Mouse (Mus musculus) forebrain, embryonic 11.5 days (tissue): ENCODE measurements around the gene Tenm3. TPM values are rescaled to one million over a fixed set of nuclear protein-coding genes. Genes with fewer than 3 reads are reported as not detected.

Experiments used
- ATAC-seq: fragments of 200-750 bp; cut with Nextera tagmentation; replicated peaks from 2 replicates; pipeline ENCODE4 v1.8.0; 2017; ENCODE audit warnings: moderate TSS enrichment; ENCODE audit not compliant: low FRiP score
- DNase-seq: peaks from one replicate; pipeline ENCODE4 v3.0.0-alpha.2; 2017; ENCODE audit warnings: low spot score
- H3K27ac ChIP-seq: fragments of 300-500 bp; sonication (generic); 2 replicates; pipeline ENCODE4 v1.5.1; 2014; ENCODE audit warnings: low read depth, low read length
- H3K27me3 ChIP-seq: fragments of 300-500 bp; sonication (generic); 2 replicates; pipeline ENCODE4 v1.6.1; 2014; ENCODE audit warnings: mild to moderate bottlenecking, low read length, mixed read lengths; ENCODE audit not compliant: control insufficient read depth, insufficient read depth
- H3K36me3 ChIP-seq: fragments of 300-500 bp; sonication (generic); 2 replicates; pipeline ENCODE4 v1.6.1; 2014; ENCODE audit warnings: mild to moderate bottlenecking, low read length, moderate library complexity, mixed read lengths; ENCODE audit not compliant: control insufficient read depth, insufficient read depth
- H3K4me1 ChIP-seq: fragments of 300-500 bp; sonication (generic); replicated peaks from 2 replicates; pipeline ENCODE4 v1.6.1; 2014; ENCODE audit warnings: low read length, mixed read lengths; ENCODE audit not compliant: control insufficient read depth, insufficient read depth
- H3K4me2 ChIP-seq: fragments of 300-500 bp; sonication (generic); 2 replicates; pipeline ENCODE4 v1.6.1; 2014; ENCODE audit warnings: low read depth, mild to moderate bottlenecking, low read length, moderate library complexity, mixed read lengths; ENCODE audit not compliant: severe bottlenecking
- H3K4me3 ChIP-seq: fragments of 300-500 bp; sonication (generic); 2 replicates; pipeline ENCODE4 v1.5.1; 2014; ENCODE audit warnings: low read depth, low read length
- H3K9ac ChIP-seq: fragments of 300-500 bp; sonication (generic); 2 replicates; pipeline ENCODE4 v1.6.1; 2014; ENCODE audit warnings: low read length
- H3K9me3 ChIP-seq: fragments of 300-500 bp; sonication (generic); 2 replicates; pipeline ENCODE4 v1.6.1; 2016; ENCODE audit warnings: low read length, mixed read lengths; ENCODE audit not compliant: control insufficient read depth
- WGBS: fragments of 180-500 bp; shearing (Covaris S2); extraction: QIAGEN DNeasy Blood & Tissue Kit; methylation state at CpG from one replicate; pipeline ENCODE4 v1.1.7; 2014; 5-methylcytosine and 5-hydroxymethylcytosine counted together
- polyA plus RNA-seq: library from polyadenylated mRNA; unstranded; fragments of >200 nt; fragmentation: Nextera tagmentation; extraction: Ambion mirVana; gene quantifications from 2 replicates; pipeline ENCODE4 v1.2.1, GENCODE M21; 2014

The Tenm3 gene
- polyA plus RNA-seq, 1 experiment from 2014 or later: 48.1 TPM

- Histone ChIP-seq H3K36me3 (no peaks in the 10 kb centered on the region), H3K4me2 (no peak overlapping the region), H3K27ac (no peak overlapping the region), H3K27me3 (no peaks in the 10 kb centered on the region), H3K4me1 (peaks cover 13% of the 10 kb centered on the region), H3K4me3 (no peak overlapping the region), H3K9ac (no peak overlapping the region), H3K9me3 (no peaks in the 10 kb centered on the region)
- DNase-seq: no peak
- 80% methylated on average over 5 of the region's 5 CpGs for WGBS
- no peak for ATAC-seq
Observed at GRCm38 (mm10) chr8:48313985-48314368, 529.8 kb downstream of the Tenm3 start.

- peaks cover 13% of the 10 kb centered on the region for H3K4me1 ChIP-seq
- DNase-seq: no peak
- no peaks in the 10 kb centered on the region for H3K9me3 ChIP-seq
- H3K27ac ChIP-seq: no peak overlapping the region
- H3K4me3 ChIP-seq: no peak overlapping the region
- H3K36me3 ChIP-seq: no peaks in the 10 kb centered on the region
- no peak overlapping the region for H3K9ac ChIP-seq
- H3K27me3 ChIP-seq: no peaks in the 10 kb centered on the region
- H3K4me2 ChIP-seq: no peak overlapping the region
- 83% methylated on average over 11 of the region's 11 CpGs for WGBS
- ATAC-seq: no peak
Observed at GRCm38 (mm10) chr8:48313210-48313984, 530.4 kb downstream of the Tenm3 start.

- ATAC-seq (no peak), DNase-seq (no peak)
- Histone ChIP-seq H3K4me2 (no peak overlapping the region), H3K9me3 (no peaks in the 10 kb centered on the region), H3K27ac (no peak overlapping the region), H3K9ac (no peak overlapping the region), H3K4me1 (peaks cover 13% of the 10 kb centered on the region), H3K27me3 (no peaks in the 10 kb centered on the region), H3K36me3 (no peaks in the 10 kb centered on the region; the same call in 1 of the 2 replicates), H3K4me3 (no peak overlapping the region)
- WGBS: 83% methylated on average over 3 of the region's 3 CpGs
Observed at GRCm38 (mm10) chr8:48311706-48312105, 532.0 kb downstream of the Tenm3 start.

- peaks cover 13% of the 10 kb centered on the region for H3K4me1 ChIP-seq
Observed at GRCm38 (mm10) chr8:48310240-48310849, 533.4 kb downstream of the Tenm3 start.

GRCm38 (mm10) chr8:48309191-48309987 lies 534.4 kb downstream of the Tenm3 start:
- Histone ChIP-seq H3K27me3 (no peaks in the 10 kb centered on the region), H3K4me2 (no peak overlapping the region), H3K4me3 (no peak overlapping the region), H3K9ac (no peak overlapping the region), H3K9me3 (no peaks in the 10 kb centered on the region), H3K36me3 (no peaks in the 10 kb centered on the region; the same call in 1 of the 2 replicates), H3K4me1 (peaks cover 13% of the 10 kb centered on the region), H3K27ac (no peak overlapping the region; the same call in 1 of the 2 replicates)
- no peak for DNase-seq
- WGBS: 46% methylated on average over 16 of the region's 16 CpGs
- ATAC-seq: peak; percentile 70

More at GRCm38 (mm10) chr8:48310240-48310849, 533.4 kb downstream of the Tenm3 start:
- no peaks in the 10 kb centered on the region; the same call in 1 of the 2 replicates for H3K36me3 ChIP-seq
- peak; percentile 42; the same call in 1 of the 2 replicates for ATAC-seq
- no peaks in the 10 kb centered on the region for H3K27me3 ChIP-seq
- WGBS: 36% methylated on average over 10 of the region's 10 CpGs
- no peak overlapping the region for H3K4me3 ChIP-seq
- no peak overlapping the region for H3K27ac ChIP-seq
- H3K9me3 ChIP-seq: no peaks in the 10 kb centered on the region
- DNase-seq: no peak
- H3K4me2 ChIP-seq: no peak overlapping the region
- H3K9ac ChIP-seq: no peak overlapping the region

GRCm38 (mm10) chr8:48304224-48304623 lies 539.5 kb downstream of the Tenm3 start:
- ATAC-seq (no peak), DNase-seq (no peak)
- H3K4me2 ChIP-seq: no peak overlapping the region
- no peaks in the 10 kb centered on the region; the same call in 1 of the 2 replicates for H3K36me3 ChIP-seq
- no peak overlapping the region for H3K9ac ChIP-seq
- peaks cover 3% of the 10 kb centered on the region; the same call in 1 of the 2 replicates for H3K4me1 ChIP-seq
- WGBS: 89% methylated on average over 7 of the region's 7 CpGs
- H3K27me3 ChIP-seq: no peaks in the 10 kb centered on the region
- no peaks in the 10 kb centered on the region for H3K9me3 ChIP-seq
- H3K4me3 ChIP-seq: no peak overlapping the region
- no peak overlapping the region for H3K27ac ChIP-seq

- Histone ChIP-seq H3K4me3 (no peak overlapping the region), H3K4me2 (no peak overlapping the region), H3K4me1 (no peaks in the 10 kb centered on the region), H3K9me3 (no peaks in the 10 kb centered on the region), H3K27ac (no peak overlapping the region), H3K36me3 (no peaks in the 10 kb centered on the region; the same call in 1 of the 2 replicates), H3K27me3 (no peaks in the 10 kb centered on the region), H3K9ac (no peak overlapping the region)
- ATAC-seq (no peak), DNase-seq (no peak)
- 81% methylated on average over 12 of the region's 12 CpGs for WGBS
Observed at GRCm38 (mm10) chr8:48300613-48301037, 543.1 kb downstream of the Tenm3 start.

GRCm38 (mm10) chr8:48300061-48300460 lies 543.7 kb downstream of the Tenm3 start:
- Histone ChIP-seq H3K27me3 (no peaks in the 10 kb centered on the region), H3K27ac (no peak overlapping the region), H3K9ac (no peak overlapping the region), H3K9me3 (no peaks in the 10 kb centered on the region), H3K4me3 (no peak overlapping the region), H3K36me3 (no peaks in the 10 kb centered on the region; the same call in 1 of the 2 replicates), H3K4me2 (no peak overlapping the region), H3K4me1 (no peaks in the 10 kb centered on the region)
- DNase-seq (no peak), ATAC-seq (no peak)
- 73% methylated on average over 8 of the region's 8 CpGs for WGBS
